Comparison of ENCODE assay signal across 8 mouse cellular contexts in the genomic region with DNA sequence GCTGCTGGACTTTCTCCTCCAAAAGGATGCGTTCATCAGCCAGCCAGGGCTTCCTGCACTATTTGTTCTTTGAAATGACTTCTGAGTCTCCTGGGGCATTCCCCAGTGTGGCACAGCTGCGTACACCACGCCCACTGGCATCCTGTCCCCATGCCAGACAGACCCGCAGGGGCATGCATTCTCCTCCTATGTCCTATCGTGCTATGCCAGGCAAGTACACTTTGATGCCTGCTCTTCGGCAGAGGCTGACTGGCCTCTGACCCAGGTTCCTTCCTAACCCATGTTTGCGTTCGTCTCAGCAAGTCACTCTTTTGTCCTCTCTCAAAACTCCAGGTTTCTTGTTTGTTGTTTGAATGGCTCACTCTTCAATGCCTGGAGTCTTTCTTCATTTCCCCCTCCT.
DNase-seq lines count a peak whose midpoint lies in the region; ATAC-seq lines count a peak whose summit lies in the region.

No protein-coding gene starts in this region.

- peak; percentile 91 for ATAC-seq in common myeloid progenitor, adult 5-6 weeks (replicated peaks; ENCODE audit: low read depth, poor library complexity, severe bottlenecking)
- no peak for ATAC-seq in limb, embryonic 11.5 days (ENCODE audit: insufficient number of reproducible peaks, low FRiP score, low TSS enrichment, low read depth)

- H3K4me1 ChIP-seq in limb, embryonic 11.5 days (ENCODE audit: control insufficient read depth, insufficient read depth, low read length) = peaks cover 41% of the 10 kb centered on the region

- no peak overlapping the region for H3K9ac ChIP-seq in limb, embryonic 11.5 days (ENCODE audit: low read length)

- intact Hi-C loops in left cerebral cortex, postnatal 14 days (cut with DNase I) = no loop called here

- no peak overlapping the region for H3K4me2 ChIP-seq in limb, embryonic 11.5 days (ENCODE audit: low read depth, severe bottlenecking)

- DNase-seq in left cerebral cortex, postnatal 14 days (ENCODE audit: low spot score in 2 of 2) = peak; percentile 18 to 34
- DNase-seq in left cerebral cortex, adult 11 months (ENCODE audit: low spot score) = no peak
- peak; percentile 32 for DNase-seq in heart, postnatal 4 days
- DNase-seq in limb, embryonic 11.5 days (ENCODE audit: low spot score) = no peak
- peak; percentile 22 for DNase-seq in spleen, adult 12 weeks (ENCODE audit: low spot score)
- DNase-seq in cerebellum, adult 11-12 months = no peak
- DNase-seq in frontal cortex, postnatal 14 days (ENCODE audit: low spot score in 2 of 2) = no peak

- peak overlapping the region; percentile 23; the same call in 1 of the 2 replicates for H3K27ac ChIP-seq in limb, embryonic 11.5 days (replicated peaks; ENCODE audit: low read depth, low read length)

- WGBS in limb, embryonic 11.5 days = 40% methylated on average over 8 of the region's 8 CpGs

- no peaks in the 10 kb centered on the region for H3K9me3 ChIP-seq in limb, embryonic 11.5 days (ENCODE audit: control insufficient read depth, low read length)

- no peak overlapping the region for H3K4me3 ChIP-seq in limb, embryonic 11.5 days (ENCODE audit: low read depth, low read length)

- H3K36me3 ChIP-seq in limb, embryonic 11.5 days (ENCODE audit: control insufficient read depth, insufficient read depth, low read length) = no peaks in the 10 kb centered on the region

- H3K27me3 ChIP-seq in limb, embryonic 11.5 days (ENCODE audit: control insufficient read depth, insufficient read depth, low read length) = no peaks in the 10 kb centered on the region

Comparison
In these comparisons a context has a peak if more than half of its experiments do, and no peak if none do; other contexts are left out.
1. DNase-seq: peak in left cerebral cortex, postnatal 14 days (2 of 2), heart, postnatal 4 days (single experiment) and spleen, adult 12 weeks (single experiment); none in left cerebral cortex, adult 11 months (single experiment), limb, embryonic 11.5 days (single experiment), cerebellum, adult 11-12 months (single experiment) and frontal cortex, postnatal 14 days (0 of 2).